Mouse (Mus musculus): ENCODE data around the gene Col4a3.

The Col4a3 gene

DNA sequence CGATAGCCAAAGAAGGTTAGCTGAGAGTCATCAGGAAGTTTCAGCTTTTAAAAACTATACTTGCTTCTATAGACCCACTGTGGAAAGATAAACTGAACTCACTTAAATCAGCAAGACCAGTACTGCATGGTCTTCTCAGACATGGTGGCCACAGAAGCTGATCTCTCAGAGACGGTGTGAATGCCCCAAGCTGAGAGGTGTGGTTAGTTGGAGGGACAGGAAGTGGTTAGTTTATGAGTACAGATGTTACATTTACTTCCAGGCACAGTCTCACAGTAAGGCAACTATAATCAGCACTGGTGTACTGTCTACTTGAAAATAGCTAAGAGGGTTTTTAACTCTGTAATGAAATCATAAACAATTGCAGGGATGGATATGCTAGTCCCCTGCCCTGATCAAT is 75.5 kb downstream of the Col4a3 start:
- in situ Hi-C loops (cut with MboI, MseI): no loop called here

DNA sequence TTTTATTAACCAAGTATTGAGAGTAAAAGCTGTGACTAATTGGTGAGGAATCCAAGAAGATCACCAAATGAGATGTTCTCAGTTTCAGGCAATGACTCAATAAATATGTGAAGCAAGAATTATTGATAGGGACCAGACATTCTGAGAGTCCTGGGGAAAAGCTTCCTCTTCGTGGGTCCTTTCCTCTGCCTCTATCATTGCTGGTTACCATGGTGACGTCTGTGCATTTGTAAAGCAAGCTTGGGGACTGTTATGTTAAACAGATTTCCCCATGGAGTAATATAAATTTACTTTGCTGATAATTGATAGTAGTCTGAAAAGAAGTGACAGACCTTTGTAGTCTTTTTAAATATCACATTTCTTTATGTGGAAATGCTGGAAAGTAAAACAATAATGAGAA is 76.8 kb downstream of the Col4a3 start:
- in situ Hi-C loops (cut with MboI, MseI): no loop called here

DNA sequence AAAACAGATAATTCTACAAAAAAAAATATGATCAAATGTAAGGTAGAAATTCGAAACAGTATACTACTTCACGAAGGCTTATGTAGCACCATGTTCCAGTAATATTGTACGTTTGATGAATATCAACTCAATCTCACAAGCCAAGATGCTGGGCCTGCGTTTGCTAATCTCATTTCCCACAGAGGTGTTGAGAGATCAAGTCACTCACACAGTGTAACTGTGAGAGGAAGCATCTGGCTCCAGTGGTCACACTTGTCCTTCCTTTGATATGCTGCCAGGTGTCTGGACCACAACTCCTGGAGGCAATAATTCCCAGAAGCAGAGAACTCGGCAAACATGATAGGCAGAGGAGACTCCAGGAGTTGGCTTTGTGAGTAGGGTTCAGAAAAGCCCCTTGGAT is 99.6 kb downstream of the Col4a3 start:
- in situ Hi-C loops (cut with MboI, MseI): no loop called here

DNA sequence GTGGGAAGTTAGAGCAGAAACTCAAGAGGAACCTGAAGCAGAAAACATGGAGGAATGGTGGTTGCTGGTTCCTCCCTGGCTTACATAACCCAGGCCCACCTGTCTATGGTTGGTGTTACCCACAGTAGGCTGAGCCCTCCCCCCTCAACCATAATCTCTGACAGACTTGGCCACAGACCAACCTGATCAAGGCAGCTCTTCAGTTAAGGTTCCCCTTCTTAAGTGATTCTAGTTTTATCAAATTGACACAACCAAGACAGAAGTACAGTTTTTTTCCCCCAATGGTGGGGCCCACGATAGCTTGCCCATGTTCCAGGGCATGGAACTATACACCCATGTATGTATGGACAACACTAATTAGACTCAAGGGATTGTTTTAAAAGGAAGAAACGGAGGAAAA is 100.1 kb downstream of the Col4a3 start:
- in situ Hi-C loops (cut with MboI, MseI): no loop called here

DNA sequence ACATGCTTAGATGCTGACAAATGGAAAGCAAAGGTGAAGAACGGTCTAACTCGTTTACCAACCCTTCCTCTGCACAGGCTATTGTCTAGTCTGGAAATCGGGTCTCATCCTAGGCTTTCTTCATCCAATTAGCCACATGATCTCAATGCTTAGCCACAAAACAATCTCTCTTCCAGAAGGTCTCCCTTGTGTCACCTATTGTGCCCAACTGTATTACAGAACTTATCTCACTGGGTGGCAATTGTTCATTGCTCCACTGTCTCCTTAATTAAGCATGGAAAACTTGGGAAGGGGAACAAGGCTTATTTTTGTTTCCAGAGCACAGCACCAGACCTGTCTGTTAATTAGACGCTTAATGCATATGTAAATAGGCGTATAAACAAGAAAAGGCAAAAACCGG is 101.2 kb downstream of the Col4a3 start:
- in situ Hi-C loops (cut with MboI, MseI): no loop called here

DNA sequence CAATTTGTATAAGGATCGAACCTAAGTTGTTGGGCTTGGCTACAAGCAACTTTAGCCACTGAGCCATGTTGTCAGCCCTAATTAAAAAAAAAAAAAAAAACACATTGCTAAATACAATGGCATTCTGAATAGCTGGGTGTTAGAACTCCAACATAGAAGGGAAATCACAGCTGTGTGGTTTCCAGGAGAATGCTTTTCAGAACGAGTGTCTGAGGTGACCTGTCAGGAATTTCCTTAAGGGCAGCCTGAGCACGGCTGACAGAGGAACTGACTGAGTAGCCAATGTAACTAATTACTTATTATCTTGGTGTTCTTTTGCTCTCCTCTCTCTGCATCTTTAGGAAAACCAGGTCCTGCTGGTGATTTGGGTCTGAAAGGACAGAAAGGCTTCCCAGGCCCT is 109.2 kb downstream of the Col4a3 start:
- in situ Hi-C loops (cut with MboI, MseI): no loop called here

DNA sequence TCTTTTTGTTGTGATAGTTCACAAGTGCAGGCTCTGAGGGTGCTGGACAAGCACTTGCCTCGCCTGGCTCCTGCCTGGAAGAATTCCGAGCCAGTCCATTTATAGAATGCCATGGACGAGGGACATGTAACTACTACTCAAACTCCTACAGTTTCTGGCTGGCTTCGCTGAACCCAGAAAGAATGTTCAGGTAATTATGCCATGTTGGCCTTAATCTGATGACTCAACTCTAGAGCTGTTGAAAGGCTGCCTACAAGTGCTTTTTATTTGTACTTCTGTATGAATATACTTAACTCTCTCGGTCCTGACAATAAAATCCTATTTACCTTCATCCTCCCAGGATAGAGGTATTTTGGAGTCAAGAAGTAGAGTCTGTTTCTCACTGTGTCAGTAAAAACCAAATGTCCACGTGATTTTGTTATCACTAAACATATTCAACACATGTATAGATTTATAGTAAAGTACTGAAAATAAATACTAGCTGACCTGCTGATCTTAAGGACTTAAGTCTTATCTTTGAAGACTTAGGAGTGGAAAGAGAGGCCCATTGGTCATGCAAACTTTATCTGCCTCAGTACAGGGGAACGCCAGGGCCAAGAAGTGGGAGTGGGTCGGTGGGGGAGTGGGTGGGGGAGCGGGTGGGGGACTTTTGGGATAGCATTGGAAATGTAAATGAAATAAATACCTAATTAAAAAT is 131.2 kb downstream of the Col4a3 start:
- in situ Hi-C loops (cut with MboI, MseI): no loop called here

DNA sequence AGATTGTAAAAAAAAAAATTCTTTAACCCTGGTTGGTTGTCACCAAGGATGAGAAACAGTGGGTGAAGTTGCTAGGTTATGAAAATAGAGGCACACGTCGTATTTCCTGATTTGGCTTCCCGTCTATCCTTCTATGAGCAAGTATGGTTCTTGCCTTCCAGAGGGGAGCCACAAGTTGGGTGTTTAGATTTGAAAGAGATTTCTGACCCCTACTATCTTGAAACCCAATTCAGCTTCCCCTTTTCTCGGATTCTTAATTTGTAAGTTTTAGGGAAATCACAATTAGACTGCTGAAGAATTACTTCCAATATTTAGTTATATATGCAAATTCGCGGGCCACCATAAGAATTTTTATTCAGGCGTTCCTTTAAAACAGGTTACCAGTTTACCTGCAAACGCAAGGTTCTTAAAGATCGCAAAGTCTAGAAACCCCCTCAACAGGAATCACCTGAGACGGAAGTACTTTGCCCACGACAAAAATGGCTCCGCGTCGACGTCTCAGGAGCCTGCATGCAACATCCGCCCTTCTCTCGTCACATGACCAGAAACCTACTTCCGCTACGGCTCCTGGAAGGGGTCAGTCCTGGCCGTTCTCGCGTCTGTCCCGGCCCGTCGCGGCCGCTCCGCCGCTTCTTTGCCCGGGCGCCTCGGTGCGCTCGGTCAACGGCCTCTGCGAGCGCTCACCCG is 137.8 kb downstream of the Col4a3 start, which contains the start of gene Mff:
TSS of gene Mff (plus strand) at position 552 of the 687 bp plus-strand sequence.
- in situ Hi-C loops (cut with MboI, MseI): loop anchor here (5.0 kb wide), 1 partner anchor 407 kb away; the partner anchor contains the start of gene Rhbdd1

DNA sequence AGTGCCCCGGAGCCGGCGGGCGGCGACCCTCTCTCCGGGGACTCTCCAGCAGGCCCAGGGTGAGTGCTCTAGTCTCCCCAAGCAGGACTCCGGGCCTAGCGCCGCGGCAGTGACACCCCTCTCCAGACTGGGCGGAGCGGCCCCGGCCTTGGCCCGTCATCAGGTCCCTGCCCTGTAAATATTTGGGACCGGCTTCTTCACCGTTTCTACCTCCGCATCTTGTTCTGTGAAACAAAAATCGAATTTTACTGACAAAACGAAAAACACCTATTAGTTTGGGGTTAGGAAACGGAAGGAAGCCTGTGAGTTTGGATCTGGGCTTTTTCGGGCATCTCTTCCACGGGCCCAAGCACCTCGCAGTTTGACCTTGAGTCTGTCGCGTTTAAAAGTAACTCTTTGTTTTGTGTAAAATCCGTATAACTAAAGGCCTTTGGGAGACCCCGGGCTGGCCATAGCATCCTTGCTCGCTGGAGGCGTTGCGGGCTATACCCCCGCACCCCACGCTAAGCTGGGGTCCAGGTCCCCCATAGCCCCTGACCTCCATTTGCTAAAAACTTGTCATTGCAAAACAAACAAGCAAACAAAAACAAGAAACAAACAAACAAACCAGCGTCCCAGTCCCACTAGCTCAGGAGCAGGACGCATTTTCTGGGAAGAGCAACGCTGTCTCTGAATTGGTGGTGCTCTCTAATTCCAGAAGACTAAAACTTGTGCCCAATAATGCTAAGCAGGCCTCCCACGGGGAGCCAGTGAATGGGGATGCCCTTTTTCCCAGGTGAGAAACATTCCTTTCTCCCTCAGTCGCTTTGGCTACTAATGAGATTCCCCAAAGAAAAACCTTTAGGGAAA is 138.5 kb downstream of the Col4a3 start:
- in situ Hi-C loops (cut with MboI, MseI): loop anchor here (5.0 kb wide), 1 partner anchor 408 kb away; the partner anchor contains the start of gene Rhbdd1

DNA sequence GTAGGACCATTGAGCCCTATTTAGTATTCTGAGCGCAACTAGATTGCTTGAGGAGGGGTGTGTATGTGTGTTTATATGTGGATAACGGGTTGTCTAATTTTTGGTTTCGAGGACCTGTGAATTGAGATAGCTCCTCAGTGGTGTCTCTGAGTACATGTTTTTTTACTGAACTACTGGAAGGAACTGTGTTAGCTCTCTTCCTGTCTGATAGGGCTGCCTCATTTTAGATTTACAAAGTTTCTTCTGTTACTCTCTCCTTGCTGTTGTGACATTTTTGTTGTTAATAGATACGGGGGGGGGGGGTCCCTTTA is 139.1 kb downstream of the Col4a3 start:
- in situ Hi-C loops (cut with MboI, MseI): loop anchor here (5.0 kb wide), 1 partner anchor 409 kb away; the partner anchor contains the start of gene Rhbdd1

DNA sequence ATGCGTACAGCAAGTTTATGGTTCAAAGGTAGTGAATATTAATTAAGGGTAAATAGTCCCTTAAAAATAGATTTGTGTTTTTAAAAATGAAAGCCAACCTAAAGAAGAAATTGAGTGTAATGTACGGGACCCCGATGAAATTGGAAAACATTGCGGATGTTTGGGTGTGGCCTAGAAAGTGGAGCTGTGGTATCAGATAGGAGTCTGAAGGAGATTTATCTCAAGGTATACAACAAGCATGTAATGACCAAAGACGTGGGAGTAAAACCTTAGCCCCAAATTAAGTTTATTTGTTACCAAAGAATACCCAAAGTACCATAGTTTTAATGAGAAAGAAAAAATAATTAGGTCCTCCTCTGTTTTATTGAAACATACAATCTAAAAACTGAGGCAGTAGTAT is 139.8 kb downstream of the Col4a3 start:
- in situ Hi-C loops (cut with MboI, MseI): loop anchor here (5.0 kb wide), 1 partner anchor 409 kb away; the partner anchor contains the start of gene Rhbdd1

DNA sequence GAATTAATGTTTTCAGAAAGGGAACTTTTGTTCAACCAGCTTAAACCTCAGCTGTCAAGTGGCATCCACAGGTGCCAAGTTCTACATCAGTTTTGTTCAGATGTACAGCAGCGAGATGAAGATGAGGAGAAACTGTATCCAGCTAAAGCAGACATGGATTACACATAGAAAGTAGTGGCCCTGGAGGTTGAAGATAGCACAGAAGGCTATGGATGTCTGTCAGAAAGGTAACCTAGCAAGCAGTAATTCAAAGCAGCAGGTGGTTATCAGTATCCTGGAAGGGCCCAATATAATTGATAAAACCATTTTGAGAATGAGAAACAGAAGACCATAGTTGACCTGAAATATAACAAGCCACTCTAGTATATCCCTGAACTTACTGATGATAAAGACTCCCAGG is 146.6 kb downstream of the Col4a3 start:
- in situ Hi-C loops (cut with MboI, MseI): no loop called here

DNA sequence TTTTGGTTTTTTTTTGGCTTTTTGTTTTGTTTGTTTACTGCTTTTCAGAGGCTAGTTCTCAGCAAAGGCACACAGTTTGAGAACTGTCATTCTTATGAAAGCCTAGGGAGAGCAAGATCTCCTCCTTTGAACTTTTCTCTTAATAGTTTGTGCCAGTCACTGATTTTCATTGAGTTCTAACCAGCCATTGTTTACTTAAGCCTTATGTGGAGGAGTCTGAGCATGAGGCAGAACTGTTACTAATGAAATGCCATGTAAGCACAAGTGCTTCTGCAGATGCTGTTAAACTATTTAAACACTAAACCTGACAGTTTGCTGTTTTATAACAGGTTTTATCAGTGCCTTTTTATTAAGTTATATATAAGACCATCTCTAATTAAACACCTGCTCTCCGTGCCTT is 151.3 kb downstream of the Col4a3 start:
- in situ Hi-C loops (cut with MboI, MseI): no loop called here

DNA sequence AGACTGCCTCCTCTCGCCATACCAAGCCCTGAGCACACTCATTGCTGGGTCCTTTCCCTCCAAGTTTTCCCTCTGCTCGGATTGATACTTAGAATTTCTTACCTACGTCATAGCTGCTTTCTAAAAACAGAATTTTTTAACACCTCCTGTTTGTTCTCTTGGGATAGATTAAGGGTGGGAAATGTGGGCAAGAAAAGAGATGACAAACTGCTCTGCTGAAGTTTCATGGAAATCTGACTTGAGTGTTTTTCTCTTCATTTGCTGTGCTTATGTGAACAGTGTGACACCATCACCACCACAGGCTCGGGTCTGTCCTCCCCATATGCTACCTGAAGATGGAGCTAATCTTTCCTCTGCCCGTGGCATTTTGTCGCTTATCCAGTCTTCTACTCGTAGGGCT is 154.8 kb downstream of the Col4a3 start:
- in situ Hi-C loops (cut with MboI, MseI): no loop called here

DNA sequence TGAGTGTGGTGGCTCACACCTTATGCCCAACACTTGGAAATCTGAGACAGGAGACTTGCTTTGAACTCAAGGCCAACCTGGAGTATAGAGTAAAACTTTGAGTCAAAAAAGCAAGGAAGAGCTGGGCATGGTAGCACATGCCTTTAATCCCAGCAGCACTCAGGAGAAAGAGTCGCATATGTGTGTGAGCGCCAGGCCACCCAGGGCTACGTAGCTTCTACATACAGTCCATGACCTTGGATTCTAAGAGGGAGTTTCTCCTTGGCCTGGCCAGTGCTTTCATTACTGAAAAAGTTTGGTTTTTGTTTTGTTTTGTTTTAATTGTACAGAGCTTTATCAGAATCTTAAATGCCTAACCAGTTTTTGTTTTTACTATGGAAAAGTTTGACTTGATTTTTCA is 157.2 kb downstream of the Col4a3 start:
- in situ Hi-C loops (cut with MboI, MseI): no loop called here

DNA sequence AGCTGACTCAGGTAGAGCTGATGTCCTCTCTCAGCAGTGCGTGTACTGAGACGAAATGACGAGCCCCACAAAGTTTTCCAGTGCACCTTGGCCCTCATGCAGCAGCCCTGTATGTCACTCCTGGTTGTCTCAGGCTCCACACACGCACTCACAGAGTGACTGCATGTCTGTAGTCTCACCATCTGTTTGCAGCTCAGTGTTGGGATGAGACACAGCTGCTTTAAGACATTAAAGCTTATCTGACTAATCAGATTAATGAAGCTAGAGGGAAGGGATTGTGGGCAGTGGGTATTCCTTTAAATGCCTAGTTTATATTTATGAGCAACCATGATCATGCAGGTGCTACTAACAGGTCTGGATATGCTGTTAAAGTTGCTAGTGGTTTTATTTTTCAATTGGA is 159.7 kb downstream of the Col4a3 start:
- in situ Hi-C loops (cut with MboI, MseI): no loop called here

DNA sequence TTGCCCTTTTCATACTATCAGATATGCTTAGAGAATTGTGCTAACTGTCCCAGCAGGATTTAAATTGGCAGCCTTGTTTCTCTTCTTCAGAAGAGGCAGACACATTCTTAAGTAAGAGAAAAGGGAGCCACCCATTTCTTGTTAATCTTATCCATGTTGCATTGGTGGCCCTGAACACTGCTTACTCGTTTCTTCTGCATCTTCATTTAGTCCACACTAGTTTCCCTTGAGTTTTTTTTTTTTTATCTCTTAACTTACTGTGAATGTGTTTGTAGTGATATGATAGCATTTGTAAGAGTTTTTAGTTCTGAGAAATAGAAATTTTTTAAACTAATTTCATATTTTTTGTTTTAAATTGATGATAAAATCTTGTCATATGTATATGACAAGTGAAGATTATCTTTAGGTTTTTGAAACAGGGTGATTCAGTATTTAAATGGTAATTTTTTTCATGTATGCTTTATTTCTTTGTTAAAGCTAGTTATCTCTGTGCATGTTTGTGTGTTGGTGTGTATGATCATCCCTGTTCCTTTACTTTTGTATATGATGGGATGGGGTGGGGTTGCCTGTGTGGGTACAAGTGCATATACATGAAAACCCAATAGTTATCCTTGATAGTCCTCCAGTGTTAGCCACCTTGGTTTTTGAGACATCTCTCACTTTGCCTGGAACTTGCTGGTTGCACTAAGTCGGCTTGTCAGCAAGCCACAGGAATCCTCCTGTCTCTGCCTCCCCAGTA is 161.2 kb downstream of the Col4a3 start:
- in situ Hi-C loops (cut with MboI, MseI): no loop called here

DNA sequence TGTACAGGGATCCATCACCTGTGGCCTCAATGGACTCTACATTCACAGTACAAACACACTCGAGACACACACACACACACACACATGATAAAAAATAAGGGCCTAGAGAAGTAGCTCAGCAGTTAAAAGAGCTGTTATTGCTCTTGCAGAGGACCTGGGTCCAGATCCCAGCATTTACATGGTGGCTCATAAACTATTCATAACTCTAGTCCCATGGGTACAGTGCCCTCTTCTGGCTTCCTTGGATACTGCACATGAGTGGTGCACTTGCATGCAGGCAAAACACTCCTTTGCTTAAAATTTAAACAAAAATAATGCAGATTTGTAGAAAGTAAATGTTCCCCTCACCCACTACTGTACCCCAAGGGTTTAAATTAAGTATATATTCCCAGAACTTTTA is 172.8 kb downstream of the Col4a3 start:
- in situ Hi-C loops (cut with MboI, MseI): no loop called here

DNA sequence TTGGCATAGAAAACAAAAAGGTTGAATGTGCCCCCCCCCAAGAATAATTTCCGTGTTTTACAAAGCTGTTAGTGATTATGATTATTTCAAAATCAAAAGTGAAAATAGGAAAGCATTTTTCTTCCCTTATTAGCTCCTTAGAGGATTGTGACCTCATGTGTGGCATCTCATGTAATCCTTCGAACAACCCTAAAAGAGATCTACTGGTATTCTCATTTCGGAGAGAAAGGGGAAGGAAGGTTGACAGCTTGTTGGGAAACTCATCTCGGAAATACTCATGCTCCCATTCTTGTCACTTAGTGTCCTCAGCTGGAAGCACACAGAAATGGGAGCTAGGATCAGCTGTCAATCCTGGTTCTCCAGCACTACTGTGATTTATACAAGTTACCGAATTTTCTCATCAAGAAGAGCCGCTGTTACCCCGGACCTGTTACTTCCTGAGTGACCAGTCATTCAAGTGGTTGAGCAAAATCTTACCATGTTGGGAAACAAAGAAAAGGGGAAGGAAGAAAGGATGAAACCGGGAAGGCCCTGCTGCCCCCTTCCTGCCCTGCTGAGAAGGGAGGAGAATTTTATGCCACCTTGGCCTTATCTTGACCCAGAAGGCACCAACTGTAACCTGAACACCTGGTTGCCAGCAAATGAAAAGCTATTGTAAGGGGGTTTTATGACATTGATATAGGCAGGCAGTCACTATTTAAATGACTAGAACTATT is 174.9 kb downstream of the Col4a3 start:
- in situ Hi-C loops (cut with MboI, MseI): no loop called here

DNA sequence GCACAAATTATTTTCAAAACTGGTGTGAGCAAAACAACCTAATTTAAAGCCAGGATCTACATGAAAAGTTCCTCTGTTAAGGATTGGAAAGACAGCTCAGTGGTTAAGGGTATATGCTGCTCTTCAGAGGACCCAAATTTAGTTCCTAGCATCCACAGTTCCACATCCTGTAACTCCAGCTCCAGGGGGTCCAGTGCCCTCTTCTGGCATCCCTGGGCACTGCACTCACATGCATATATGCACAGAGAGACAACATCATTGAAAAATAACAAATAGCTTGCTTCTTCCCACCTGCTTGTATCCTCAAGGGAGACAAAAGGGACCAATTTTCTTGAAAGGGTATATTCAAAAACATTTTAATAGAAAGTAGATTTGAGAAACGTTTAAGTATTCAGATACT is 175.6 kb downstream of the Col4a3 start:
- in situ Hi-C loops (cut with MboI, MseI): no loop called here

DNA sequence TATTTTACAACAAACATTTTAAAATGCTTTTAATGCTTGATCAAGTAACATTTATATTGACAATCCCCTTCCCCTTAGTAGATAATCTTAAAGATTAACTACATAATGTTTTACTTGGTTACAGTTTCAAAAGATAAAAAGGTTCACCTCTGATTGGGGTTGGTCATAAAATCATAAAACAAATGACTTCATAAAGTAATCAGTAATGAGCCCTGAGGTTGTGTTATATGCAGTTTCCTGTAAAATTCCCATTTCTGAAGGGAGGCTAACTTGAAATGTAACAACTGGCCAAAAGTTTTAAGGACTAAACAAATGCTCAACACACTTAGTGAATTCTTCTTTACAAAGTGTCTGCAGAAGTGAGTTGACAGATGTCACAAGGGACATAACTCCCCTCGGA is 179.5 kb downstream of the Col4a3 start:
- in situ Hi-C loops (cut with MboI, MseI): no loop called here

Data from T-helper 2 cell (primary cell).